Mouse (Mus musculus) embryonic facial prominence, embryonic 10.5 days (tissue): ENCODE measurements at regions not wholly inside any gene's neighbourhood (a gene's known extent, or its start where the extent isn't known, plus 50 kb on each side); places are given as distances from the start of the nearest gene placed in this dataset.
A peak's percentile ranks its signal among the peaks of the same experiment; 100 is the strongest.

ENCODE experiments used
- DNase-seq: peaks from one replicate; pipeline ENCODE4 v3.0.0-alpha.2; 2017; ENCODE audit warnings: low spot score
- H3K27ac ChIP-seq: fragments of 300-500 bp; sonication (generic); replicated peaks from 2 replicates; pipeline ENCODE4 v1.5.1; 2016; ENCODE audit warnings: mild to moderate bottlenecking
- H3K27me3 ChIP-seq: fragments of 300-500 bp; sonication (generic); replicated peaks from 2 replicates; pipeline ENCODE4 v1.6.1; 2016; ENCODE audit warnings: low read depth, mild to moderate bottlenecking; ENCODE audit not compliant: poor library complexity, severe bottlenecking
- H3K36me3 ChIP-seq: fragments of 300-500 bp; sonication (generic); replicated peaks from 2 replicates; pipeline ENCODE4 v1.6.1; 2016; ENCODE audit warnings: mild to moderate bottlenecking, moderate library complexity
- H3K4me1 ChIP-seq: fragments of 300-500 bp; sonication (generic); 2 replicates; pipeline ENCODE4 v1.6.1; 2016
- H3K4me3 ChIP-seq: fragments of 300-500 bp; sonication (generic); 2 replicates; pipeline ENCODE4 v1.5.1; 2016; ENCODE audit warnings: mild to moderate bottlenecking, moderate library complexity
- H3K9me3 ChIP-seq: fragments of 300-500 bp; sonication (generic); 2 replicates; pipeline ENCODE4 v1.6.1; 2016; ENCODE audit warnings: mild to moderate bottlenecking
- WGBS: fragments of 180-500 bp; shearing (Covaris S2); methylation state at CpG from one replicate; pipeline ENCODE4 v1.1.7; 2016; 5-methylcytosine and 5-hydroxymethylcytosine counted together

DNA sequence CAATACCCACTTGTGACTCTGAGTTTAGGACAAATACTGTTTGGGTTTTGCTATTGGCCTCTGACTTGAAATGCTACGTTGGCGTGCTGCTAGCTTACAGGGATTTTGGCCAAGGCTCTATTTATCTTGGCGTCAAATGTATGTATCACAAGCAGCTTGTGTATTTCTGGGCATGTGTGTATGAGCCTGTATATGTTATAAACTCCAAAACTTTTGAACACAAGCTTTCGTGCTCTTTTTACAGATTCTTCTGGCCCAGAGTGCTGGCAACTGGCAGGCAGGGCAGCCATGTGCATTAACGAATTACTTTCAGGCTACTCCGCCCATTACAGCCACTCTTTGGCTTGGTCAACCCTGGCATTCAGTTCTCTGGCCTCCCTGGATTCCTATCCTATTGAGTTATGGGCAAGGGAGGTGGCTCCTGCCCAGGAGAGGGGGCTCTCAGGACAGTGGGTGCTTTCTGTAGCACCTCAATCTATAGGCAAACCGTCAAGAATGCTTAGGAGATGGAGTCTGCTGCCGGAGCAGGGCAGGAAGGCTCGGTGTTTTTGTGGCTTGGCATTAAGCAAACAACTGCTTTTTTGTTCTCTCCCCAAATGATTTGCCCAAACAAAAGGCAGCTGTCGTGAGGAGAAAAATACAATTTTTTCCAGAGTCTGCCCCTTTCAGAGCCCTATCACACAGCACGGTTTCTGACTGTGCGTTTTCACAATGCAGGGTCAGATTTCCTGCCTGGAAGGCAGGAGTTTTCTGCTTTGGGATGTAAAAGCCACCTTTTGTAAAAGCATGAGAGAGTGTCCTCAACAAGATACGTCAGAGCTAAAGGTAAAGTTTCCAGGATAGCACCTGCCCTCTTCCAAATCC is 465.0 kb downstream of the Ccdc171 start:
- 46% methylated on average over 13 of the region's 13 CpGs for WGBS
- Histone ChIP-seq H3K9me3 (no peaks in the 10 kb centered on the region), H3K4me3 (no peak overlapping the region), H3K4me1 (peaks cover 47% of the 10 kb centered on the region), H3K27me3 (no peaks in the 10 kb centered on the region), H3K27ac (peak overlapping the region; percentile 75), H3K36me3 (no peaks in the 10 kb centered on the region)
- no peak for DNase-seq

DNA sequence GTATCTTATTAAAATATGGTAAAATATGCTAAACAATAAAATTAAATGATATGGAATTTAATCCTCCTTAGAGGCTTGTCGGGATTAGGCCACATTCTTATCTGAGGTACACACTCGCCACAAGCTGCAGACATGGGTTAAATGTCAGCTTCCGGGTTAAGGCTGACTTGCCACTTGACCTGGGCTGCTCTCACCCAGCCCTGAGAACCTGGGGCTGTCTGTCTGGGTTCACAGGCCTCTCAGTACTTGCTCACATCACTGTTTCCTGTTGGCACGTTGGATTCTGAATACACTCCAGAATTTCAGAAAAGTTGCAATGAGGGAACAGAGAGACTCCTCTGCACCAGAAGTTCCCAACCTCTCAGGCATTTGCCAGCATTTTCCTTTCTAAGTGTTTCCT is 465.9 kb downstream of the Ccdc171 start:
- no peaks in the 10 kb centered on the region for H3K9me3 ChIP-seq
- 10% methylated on average over 4 of the region's 4 CpGs for WGBS
- no peaks in the 10 kb centered on the region for H3K27me3 ChIP-seq
- no peak for DNase-seq
- peak overlapping the region; percentile 75 for H3K27ac ChIP-seq
- H3K4me3 ChIP-seq, result no peak overlapping the region
- peaks cover 47% of the 10 kb centered on the region for H3K4me1 ChIP-seq
- no peaks in the 10 kb centered on the region for H3K36me3 ChIP-seq

DNA sequence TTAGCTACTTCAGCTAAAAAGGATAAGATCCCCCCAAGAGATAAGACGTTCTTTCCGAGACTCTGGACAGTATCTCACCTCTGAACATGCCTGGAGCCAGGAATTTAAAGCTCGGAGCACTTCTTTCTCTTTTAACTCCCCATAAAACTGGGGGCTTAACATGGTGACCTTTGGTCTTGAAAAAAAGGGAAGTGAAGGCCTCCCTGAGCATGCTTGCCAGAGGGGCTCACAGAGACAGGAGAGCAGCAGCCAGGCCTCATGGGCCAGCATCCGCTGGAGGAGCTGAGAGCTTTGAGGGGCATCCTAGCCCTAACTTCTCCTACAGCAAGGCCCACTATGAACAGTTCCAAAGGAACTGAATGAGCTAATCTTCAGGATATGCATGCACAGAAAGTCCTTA is 471.7 kb downstream of the Ccdc171 start:
- Histone ChIP-seq H3K4me3 (no peak overlapping the region), H3K36me3 (no peaks in the 10 kb centered on the region), H3K4me1 (peaks cover 36% of the 10 kb centered on the region), H3K27ac (0 out of 2 replicates have a peak overlapping the region, but pooled peaks have one; percentile 5), H3K9me3 (no peaks in the 10 kb centered on the region), H3K27me3 (no peaks in the 10 kb centered on the region)
- WGBS, result 57% methylated on average over 4 of the region's 4 CpGs
- DNase-seq, result no peak

DNA sequence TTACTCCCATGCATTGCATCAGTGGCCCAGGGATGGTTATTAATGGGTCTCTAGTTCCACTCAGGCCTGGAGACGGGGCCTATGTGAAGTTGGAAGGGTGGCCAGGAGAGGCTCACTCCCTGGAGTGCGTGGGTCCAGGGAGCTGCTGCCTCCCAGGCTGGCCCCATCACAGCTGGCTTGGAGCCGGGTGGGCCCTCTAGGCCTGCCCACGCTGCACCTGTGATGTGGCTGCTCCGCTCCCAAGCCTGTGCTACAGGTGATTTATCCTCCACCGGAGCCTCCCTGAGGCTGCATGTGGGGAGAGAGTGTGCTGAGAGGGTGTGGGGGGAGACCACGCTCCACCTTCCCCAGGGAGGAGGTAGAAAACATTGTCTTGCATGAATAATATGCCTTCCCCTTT is 476.3 kb downstream of the Ccdc171 start:
- Histone ChIP-seq H3K4me1 (peaks cover 59% of the 10 kb centered on the region), H3K27me3 (no peaks in the 10 kb centered on the region), H3K27ac (peak overlapping the region; percentile 78), H3K36me3 (no peaks in the 10 kb centered on the region), H3K9me3 (no peaks in the 10 kb centered on the region), H3K4me3 (no peak overlapping the region)
- 75% methylated on average over 7 of the region's 7 CpGs for WGBS
- DNase-seq, result no peak

DNA sequence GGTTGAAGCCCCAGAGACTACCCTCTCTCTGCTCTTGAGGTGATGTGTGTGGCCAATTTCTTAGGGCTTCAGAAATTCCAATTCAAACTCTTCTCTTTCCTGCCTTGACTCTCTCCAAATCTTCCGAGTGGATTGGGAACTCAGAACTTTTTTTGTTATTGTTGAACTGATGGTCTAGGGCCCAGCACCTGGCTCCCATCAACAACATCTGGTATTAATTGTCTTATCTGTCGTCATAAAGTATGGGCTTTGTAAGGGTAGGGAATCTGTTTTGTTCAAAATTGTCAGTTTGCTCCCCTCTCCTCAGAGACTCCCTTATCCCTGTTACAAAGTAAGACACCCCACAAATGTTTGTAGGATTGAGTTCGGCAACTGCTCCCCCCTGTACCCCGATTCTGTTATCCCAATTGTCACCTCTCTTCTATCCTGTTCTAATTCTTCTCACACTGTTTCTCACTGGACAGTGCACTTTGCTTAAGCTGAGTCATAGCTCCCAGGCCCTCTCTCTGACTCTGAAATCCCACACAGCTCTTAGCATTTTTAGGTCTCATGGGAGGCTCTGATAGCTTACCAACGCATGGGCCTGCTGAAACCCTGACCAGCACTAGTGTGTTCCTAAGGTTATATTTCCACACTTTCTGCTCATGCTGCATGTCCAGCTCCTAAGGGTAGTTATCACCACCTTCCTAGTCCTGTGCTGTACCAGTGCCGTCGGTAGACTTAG is 478.9 kb downstream of the Ccdc171 start:
- DNase-seq, result peak; percentile 25
- no peak overlapping the region for H3K4me3 ChIP-seq
- H3K9me3 ChIP-seq, result no peaks in the 10 kb centered on the region
- H3K4me1 ChIP-seq, result peaks cover 49% of the 10 kb centered on the region
- no peaks in the 10 kb centered on the region for H3K27me3 ChIP-seq
- 55% methylated on average over 7 of the region's 7 CpGs for WGBS
- H3K27ac ChIP-seq, result peak overlapping the region; percentile 71
- no peaks in the 10 kb centered on the region for H3K36me3 ChIP-seq

DNA sequence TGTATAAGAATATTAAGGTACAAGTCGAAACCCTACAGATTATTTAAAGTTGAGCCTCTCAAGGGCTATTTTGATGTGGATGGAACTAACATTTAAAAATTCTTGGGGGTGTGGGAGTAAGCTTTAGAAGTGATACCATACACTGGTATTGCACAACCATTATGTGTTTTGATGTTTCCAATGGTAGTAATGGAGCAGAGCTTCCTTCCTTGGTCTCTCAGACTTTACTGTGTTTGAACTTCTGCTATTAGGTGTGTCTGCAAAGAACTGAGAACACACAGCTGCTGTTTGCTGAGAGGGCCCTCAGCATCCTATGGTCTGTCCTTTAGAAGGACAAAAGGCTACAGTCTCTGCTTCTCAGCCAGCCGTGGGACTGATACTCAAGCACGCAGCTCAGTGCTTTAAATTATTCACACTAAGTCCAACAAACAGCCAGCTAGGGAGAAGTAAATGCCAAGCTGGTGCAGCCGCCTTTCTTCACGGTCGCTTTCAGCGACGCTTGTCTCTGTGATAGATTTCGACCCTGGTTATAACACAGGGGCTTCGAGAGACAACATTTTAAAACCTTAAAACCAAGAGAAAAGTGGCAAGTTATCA is 479.5 kb downstream of the Ccdc171 start:
- peak overlapping the region; percentile 71 for H3K27ac ChIP-seq
- no peak for DNase-seq

DNA sequence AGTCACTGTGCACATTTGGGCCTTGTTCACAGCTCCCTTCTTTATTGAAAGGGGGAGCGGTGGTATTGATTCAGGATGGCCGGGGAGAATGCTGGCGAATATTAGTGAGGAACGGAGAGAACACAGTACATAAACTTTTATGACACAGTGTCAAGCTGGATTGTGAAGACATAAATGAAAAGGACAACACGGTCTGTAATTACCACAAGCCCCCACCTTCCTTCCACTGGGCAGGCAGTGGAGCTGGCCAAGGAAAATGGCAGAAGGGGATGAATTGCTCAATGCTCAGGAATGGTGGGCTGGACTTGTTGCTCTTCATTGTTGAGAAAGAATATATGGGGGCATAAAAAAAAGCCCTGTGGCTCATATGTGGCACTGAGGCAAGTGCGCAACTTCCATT is 486.6 kb downstream of the Ccdc171 start:
- Histone ChIP-seq H3K27ac (no peak overlapping the region), H3K4me3 (no peak overlapping the region), H3K9me3 (no peaks in the 10 kb centered on the region), H3K4me1 (peaks cover 4% of the 10 kb centered on the region), H3K36me3 (no peaks in the 10 kb centered on the region), H3K27me3 (no peaks in the 10 kb centered on the region)
- 94% methylated on average over 6 of the region's 6 CpGs for WGBS
- no peak for DNase-seq

More for the DNA sequence above, 479.5 kb downstream of the Ccdc171 start:
- H3K4me3 ChIP-seq, result no peak overlapping the region
- H3K36me3 ChIP-seq, result no peaks in the 10 kb centered on the region
- no peaks in the 10 kb centered on the region for H3K9me3 ChIP-seq
- peaks cover 42% of the 10 kb centered on the region for H3K4me1 ChIP-seq
- no peaks in the 10 kb centered on the region for H3K27me3 ChIP-seq
- 71% methylated on average over 10 of the region's 10 CpGs for WGBS

DNA sequence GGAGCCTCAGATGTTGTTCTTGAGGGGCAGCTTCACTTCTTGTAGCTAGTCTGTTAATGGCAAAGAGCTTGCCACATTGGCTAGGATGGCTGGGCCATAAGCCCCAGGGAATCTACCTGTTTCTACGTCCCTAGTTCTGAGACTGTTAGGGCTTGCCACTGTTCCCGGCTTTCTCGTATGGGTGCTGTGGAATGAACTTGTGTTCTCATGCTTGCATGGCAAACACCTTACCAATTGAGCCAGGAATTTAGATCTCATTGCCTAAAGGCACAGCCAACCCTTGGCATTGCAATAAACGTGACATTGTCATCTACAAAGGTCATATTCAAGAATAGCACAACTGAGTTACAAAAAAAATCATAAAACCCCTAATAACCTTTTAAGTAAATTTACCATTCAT is 489.8 kb downstream of the Ccdc171 start:
- Histone ChIP-seq H3K27me3 (0 out of 2 replicates have a peak, but pooled peaks cover 6% of the 10 kb centered on the region), H3K9me3 (no peaks in the 10 kb centered on the region), H3K4me1 (peaks cover 27% of the 10 kb centered on the region), H3K27ac (no peak overlapping the region), H3K36me3 (no peaks in the 10 kb centered on the region), H3K4me3 (no peak overlapping the region)
- 85% methylated on average over 4 of the region's 4 CpGs for WGBS
- no peak for DNase-seq

DNA sequence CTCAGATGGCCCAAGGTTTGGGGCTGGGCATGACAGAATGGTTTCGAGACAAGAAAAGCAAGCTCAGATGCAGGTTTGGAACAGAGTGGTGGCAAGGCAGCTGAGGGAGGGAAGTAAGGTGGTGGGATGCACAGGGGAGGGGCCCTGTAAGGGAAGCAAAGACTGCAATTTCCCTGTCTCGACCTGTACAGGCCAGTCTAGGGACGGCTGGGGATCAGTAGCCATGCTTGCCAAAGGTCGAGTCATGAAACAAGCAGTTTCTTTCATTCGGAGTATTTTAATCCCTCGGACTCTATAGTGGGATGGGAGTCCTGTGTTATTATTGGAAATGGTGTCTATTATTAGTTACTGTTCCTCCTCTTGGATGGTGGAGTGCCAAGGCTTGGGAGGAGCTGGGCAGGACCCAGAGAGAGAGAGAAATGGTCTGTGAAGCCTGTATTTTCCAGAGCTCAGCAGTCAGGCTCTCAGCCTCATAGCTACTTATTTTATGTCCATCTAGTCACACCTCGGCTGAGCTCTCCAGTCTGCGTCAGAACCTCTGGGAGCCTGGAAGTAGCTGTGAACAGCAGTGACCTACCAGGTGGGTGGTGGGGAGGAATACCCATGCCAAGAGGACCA is 490.3 kb downstream of the Ccdc171 start:
- 73% methylated on average over 8 of the region's 8 CpGs for WGBS
- H3K27me3 ChIP-seq, result 0 out of 2 replicates have a peak, but pooled peaks cover 6% of the 10 kb centered on the region

DNA sequence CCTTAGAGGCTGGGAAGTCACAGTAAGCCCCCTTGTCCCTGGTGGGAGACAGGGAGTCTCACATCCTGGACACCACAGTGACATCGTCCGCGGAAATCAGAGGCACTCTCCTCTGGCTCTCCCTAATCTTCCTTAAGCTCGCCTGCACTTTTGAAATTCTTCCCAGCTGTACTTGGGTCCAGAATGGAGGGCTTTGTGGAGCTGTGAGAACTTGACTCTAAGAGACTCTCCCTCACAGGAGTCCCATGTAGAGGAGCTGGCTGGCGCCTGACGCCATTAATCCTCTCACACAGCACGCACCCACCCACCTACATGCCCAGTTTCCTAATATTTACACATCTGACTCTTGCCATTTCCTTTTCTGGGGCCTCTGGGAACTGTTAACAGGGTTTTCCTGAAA is 492.8 kb downstream of the Ccdc171 start:
- peaks cover 36% of the 10 kb centered on the region for H3K4me1 ChIP-seq
- H3K9me3 ChIP-seq, result no peaks in the 10 kb centered on the region
- DNase-seq, result no peak
- 0 out of 2 replicates have a peak, but pooled peaks cover 6% of the 10 kb centered on the region for H3K27me3 ChIP-seq
- H3K4me3 ChIP-seq, result no peak overlapping the region
- no peaks in the 10 kb centered on the region for H3K36me3 ChIP-seq
- H3K27ac ChIP-seq, result peak overlapping the region; percentile 37
- 71% methylated on average over 7 of the region's 7 CpGs for WGBS

More for the DNA sequence above, 490.3 kb downstream of the Ccdc171 start:
- DNase-seq, result no peak
- peaks cover 33% of the 10 kb centered on the region for H3K4me1 ChIP-seq
- no peak overlapping the region for H3K4me3 ChIP-seq
- no peak overlapping the region for H3K27ac ChIP-seq
- H3K9me3 ChIP-seq, result no peaks in the 10 kb centered on the region
- H3K36me3 ChIP-seq, result no peaks in the 10 kb centered on the region

DNA sequence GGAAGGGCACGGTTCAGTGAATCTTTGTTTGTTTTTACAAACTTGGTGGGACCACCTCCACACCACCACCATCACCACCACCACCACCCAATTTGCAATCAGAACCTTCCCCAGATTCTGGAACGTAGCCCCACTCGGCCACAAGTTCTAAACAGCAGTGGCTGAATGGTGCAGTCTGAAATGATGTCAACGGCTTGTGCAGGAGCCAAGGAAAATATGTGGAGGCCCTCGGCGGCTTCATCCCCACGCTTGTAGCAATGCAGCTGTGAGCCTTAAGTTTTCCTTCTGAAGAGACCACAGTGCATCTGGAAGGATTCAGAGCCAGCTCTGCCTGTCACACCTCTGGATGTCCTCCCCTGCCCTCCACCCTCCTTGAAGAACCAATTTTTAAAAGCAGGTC is 493.4 kb downstream of the Ccdc171 start:
- Histone ChIP-seq H3K4me1 (peaks cover 36% of the 10 kb centered on the region), H3K27me3 (0 out of 2 replicates have a peak, but pooled peaks cover 6% of the 10 kb centered on the region), H3K4me3 (no peak overlapping the region), H3K27ac (peak overlapping the region; percentile 37), H3K9me3 (no peaks in the 10 kb centered on the region), H3K36me3 (no peaks in the 10 kb centered on the region)
- no peak for DNase-seq
- WGBS, result 78% methylated on average over 7 of the region's 7 CpGs
